22 mouse cellular contexts compared by ENCODE assay signal in the genomic region with DNA sequence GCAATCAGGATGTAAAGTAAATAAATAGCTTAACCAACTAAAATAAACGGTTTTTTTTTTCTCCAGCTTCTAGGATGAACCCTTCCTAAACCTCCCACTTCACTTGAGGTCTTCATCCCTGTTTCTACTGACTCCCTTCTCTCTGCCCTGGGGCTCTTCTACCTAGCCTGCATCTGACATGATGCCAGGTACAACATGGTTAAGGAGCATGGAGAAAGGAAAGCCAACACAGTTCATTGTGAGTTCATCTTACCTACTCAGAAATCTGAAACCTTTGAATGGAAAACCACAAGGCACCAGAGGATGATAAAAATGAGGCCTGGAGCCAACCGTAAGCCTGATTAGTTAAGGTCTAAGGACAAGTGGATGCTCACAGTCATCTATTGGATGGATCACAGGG.
"Had no signal": no experiment of that assay in that cellular context is flagged by ENCODE, and none has a peak within 500 bp of the region (broad histone marks: within the 10 kb centered on the region; RNA-seq: fewer than 3 reads in every experiment).

No protein-coding gene starts in this region.

- H3K36me3 ChIP-seq: lung, embryonic 15.5 days; midbrain, embryonic 10.5 days; midbrain, embryonic 12.5 days; neural tube, embryonic 13.5 days; neural tube, embryonic 15.5 days had no signal

- H3K9ac ChIP-seq: liver, postnatal 0 days; lung, embryonic 15.5 days; midbrain, embryonic 12.5 days; neural tube, embryonic 13.5 days; neural tube, embryonic 15.5 days had no signal

- H3K27ac ChIP-seq: lung, embryonic 15.5 days; macrophage; midbrain, embryonic 10.5 days; midbrain, embryonic 12.5 days; neural tube, embryonic 13.5 days; neural tube, embryonic 15.5 days had no signal

- H3K4me3 ChIP-seq: lung, embryonic 15.5 days; midbrain, embryonic 10.5 days; midbrain, embryonic 12.5 days; myocyte; neural tube, embryonic 13.5 days; neural tube, embryonic 15.5 days had no signal

- H3K4me1 ChIP-seq: lung, embryonic 15.5 days; midbrain, embryonic 10.5 days; midbrain, embryonic 12.5 days; neural tube, embryonic 13.5 days; neural tube, embryonic 15.5 days had no signal

- H3K9me3 ChIP-seq: lung, embryonic 15.5 days; midbrain, embryonic 10.5 days; midbrain, embryonic 12.5 days; neural tube, embryonic 15.5 days had no signal

- H3K27me3 ChIP-seq: lung, embryonic 15.5 days; midbrain, embryonic 12.5 days; neural tube, embryonic 13.5 days; neural tube, embryonic 15.5 days had no signal

- ATAC-seq: liver, postnatal 0 days; lung, postnatal 0 days; midbrain, embryonic 16.5 days had no signal

- DNase-seq: liver, postnatal 0 days; lung, adult 2 months; lung, postnatal 14 days; lung, postnatal 36 days; midbrain, embryonic 14.5 days; retina, postnatal 1 day; right cerebral cortex, adult 18-20 months; right cerebral cortex, postnatal 25 days; right cerebral cortex, postnatal 4 days; spleen, adult 18-20 months; thymus, adult 18-20 months; thymus, postnatal 14 days; thymus, postnatal 36 days had no signal

- H3K4me2 ChIP-seq: lung, embryonic 15.5 days; midbrain, embryonic 12.5 days; neural tube, embryonic 13.5 days; neural tube, embryonic 15.5 days had no signal
